Mouse (Mus musculus) CD4-positive, CD25-positive, alpha-beta regulatory T cell, adult 4 months (primary cell): Measurements from ENCODE around the gene C030005K15Rik. TPM values are rescaled to one million over a fixed set of nuclear protein-coding genes. Genes with fewer than 3 reads are reported as not detected.

ENCODE experiments used
- polyA plus RNA-seq, 2 experiments: library from polyadenylated mRNA; unstranded; fragments of 100-300 nt; shearing (Covaris generic); gene quantifications; one replicate each; pipeline ENCODE4 v1.2.1; 2017

The C030005K15Rik gene
- polyA plus RNA-seq, 2 experiments from 2014 or later, result not detected

Other genes starting within 250 kb of the C030005K15Rik start
- gene Dcn, start 247.1 kb downstream of the C030005K15Rik start, polyA plus RNA-seq, result not detected
- not detected for gene Lum, start 161.6 kb downstream of the C030005K15Rik start, polyA plus RNA-seq
- gene Kera, start 119.9 kb downstream of the C030005K15Rik start, polyA plus RNA-seq, result not detected
- gene Epyc, start 82.7 kb downstream of the C030005K15Rik start, polyA plus RNA-seq, result not detected
- gene Ccer1, start 33.7 kb downstream of the C030005K15Rik start, polyA plus RNA-seq, result not detected